Mouse (Mus musculus): ENCODE measurements around the gene Arl15. TPM values are rescaled to one million over a fixed set of nuclear protein-coding genes. Genes with fewer than 3 reads are reported as not detected.

Arl15 gene
- total RNA-seq, 2 experiments from 2014 or later: 5.9 to 8.2 TPM

- no peak for DNase-seq
- intact Hi-C loops (cut with DNase I; ENCODE audit: low total_unique reads): no loop called here
Measured at GRCm38 (mm10) chr13:114150856-114151697, 356.8 kb downstream of the Arl15 start.

GRCm38 (mm10) chr13:114151698-114152069, 357.4 kb downstream of the Arl15 start:
- no peak for DNase-seq
- intact Hi-C loops (cut with DNase I; ENCODE audit: low total_unique reads): no loop called here

GRCm38 (mm10) chr13:114156689-114157088, 362.4 kb downstream of the Arl15 start:
- DNase-seq: no peak
- intact Hi-C loops (cut with DNase I; ENCODE audit: low total_unique reads): no loop called here

GRCm38 (mm10) chr13:114158111-114158730, 363.9 kb downstream of the Arl15 start:
- no peak for DNase-seq
- intact Hi-C loops (cut with DNase I; ENCODE audit: low total_unique reads): no loop called here

GRCm38 (mm10) chr13:114159634-114160391, 365.5 kb downstream of the Arl15 start:
- DNase-seq: no peak
- intact Hi-C loops (cut with DNase I; ENCODE audit: low total_unique reads): no loop called here

- no peak for DNase-seq
- intact Hi-C loops (cut with DNase I; ENCODE audit: low total_unique reads): no loop called here
Measured at GRCm38 (mm10) chr13:114162753-114163152, 368.4 kb downstream of the Arl15 start.

- DNase-seq: no peak
- intact Hi-C loops (cut with DNase I; ENCODE audit: low total_unique reads): no loop called here
Measured at GRCm38 (mm10) chr13:114165616-114166015, 371.3 kb downstream of the Arl15 start.

GRCm38 (mm10) chr13:114166439-114167183, 372.3 kb downstream of the Arl15 start:
- intact Hi-C loops (cut with DNase I; ENCODE audit: low total_unique reads): no loop called here
- DNase-seq: no peak

GRCm38 (mm10) chr13:114170061-114170460, 375.8 kb downstream of the Arl15 start:
- DNase-seq: no peak
- intact Hi-C loops (cut with DNase I; ENCODE audit: low total_unique reads): no loop called here

- intact Hi-C loops (cut with DNase I; ENCODE audit: low total_unique reads): no loop called here
- no peak for DNase-seq
Measured at GRCm38 (mm10) chr13:114171465-114171864, 377.2 kb downstream of the Arl15 start.

- intact Hi-C loops (cut with DNase I; ENCODE audit: low total_unique reads): no loop called here
- DNase-seq: no peak
Measured at GRCm38 (mm10) chr13:114188107-114188506, 393.8 kb downstream of the Arl15 start.

GRCm38 (mm10) chr13:114188801-114189200, 394.5 kb downstream of the Arl15 start:
- intact Hi-C loops (cut with DNase I; ENCODE audit: low total_unique reads): no loop called here
- no peak for DNase-seq

GRCm38 (mm10) chr13:114189441-114189840, 395.1 kb downstream of the Arl15 start:
- intact Hi-C loops (cut with DNase I; ENCODE audit: low total_unique reads): no loop called here
- DNase-seq: no peak

- DNase-seq: peak; percentile 16
Measured at GRCm38 (mm10) chr13:114190898-114191297, 396.6 kb downstream of the Arl15 start.

GRCm38 (mm10) chr13:114198252-114198799, 404.0 kb downstream of the Arl15 start:
- intact Hi-C loops (cut with DNase I; ENCODE audit: low total_unique reads): no loop called here
- no peak for DNase-seq

More at GRCm38 (mm10) chr13:114190898-114191297, 396.6 kb downstream of the Arl15 start:
- intact Hi-C loops (cut with DNase I; ENCODE audit: low total_unique reads): no loop called here

GRCm38 (mm10) chr13:114199746-114200145, 405.4 kb downstream of the Arl15 start:
- DNase-seq: no peak
- intact Hi-C loops (cut with DNase I; ENCODE audit: low total_unique reads): no loop called here

- no peak for DNase-seq
- intact Hi-C loops (cut with DNase I; ENCODE audit: low total_unique reads): no loop called here
Measured at GRCm38 (mm10) chr13:114200545-114200944, 406.2 kb downstream of the Arl15 start.

GRCm38 (mm10) chr13:114202806-114203570, 408.7 kb downstream of the Arl15 start:
- intact Hi-C loops (cut with DNase I; ENCODE audit: low total_unique reads): no loop called here
- DNase-seq: no peak
